Mouse (Mus musculus) midbrain, postnatal 0 days (tissue): ENCODE results near the gene Yrdc. TPM values are rescaled to one million over a fixed set of nuclear protein-coding genes. Genes with fewer than 3 reads are reported as not detected.

Experiments
- ATAC-seq: fragments of 200-750 bp; cut with Nextera tagmentation; 2 replicates; pipeline ENCODE4 v1.8.0; 2017; ENCODE audit warnings: moderate number of reproducible peaks, mild to moderate bottlenecking, moderate TSS enrichment, moderate library complexity; ENCODE audit not compliant: low FRiP score
- DNase-seq: peaks from one replicate; pipeline ENCODE4 v3.0.0-alpha.2; 2015; ENCODE audit warnings: low spot score
- H3K27ac ChIP-seq: fragments of 300-500 bp; sonication (generic); 2 replicates; pipeline ENCODE4 v1.5.1; 2014; ENCODE audit warnings: low read depth, mild to moderate bottlenecking, low read length, mixed read lengths
- H3K27me3 ChIP-seq: fragments of 300-500 bp; sonication (generic); 2 replicates; pipeline ENCODE4 v1.6.1; 2014; ENCODE audit warnings: low read length, control low read depth, mixed read lengths; ENCODE audit not compliant: insufficient read depth
- H3K36me3 ChIP-seq: fragments of 300-500 bp; sonication (generic); 2 replicates; pipeline ENCODE4 v1.6.1; 2014; ENCODE audit warnings: low read length, control low read depth, mixed read lengths; ENCODE audit not compliant: insufficient read depth
- H3K4me1 ChIP-seq: fragments of 300-500 bp; sonication (generic); 2 replicates; pipeline ENCODE4 v1.6.1; 2014; ENCODE audit warnings: mild to moderate bottlenecking, control low read depth, antibody characterized with exemption, low read length, mixed read lengths; ENCODE audit not compliant: insufficient read depth
- H3K4me2 ChIP-seq: fragments of 300-500 bp; sonication (generic); 2 replicates; pipeline ENCODE4 v1.6.1; 2014; ENCODE audit warnings: low read depth, mild to moderate bottlenecking, low read length, mixed read lengths; ENCODE audit not compliant: poor library complexity, severe bottlenecking
- H3K4me3 ChIP-seq: fragments of 300-500 bp; sonication (generic); 2 replicates; pipeline ENCODE4 v1.5.1; 2014; ENCODE audit warnings: low read depth, mild to moderate bottlenecking, low read length, moderate library complexity
- H3K9ac ChIP-seq: fragments of 300-500 bp; sonication (generic); replicated peaks from 2 replicates; pipeline ENCODE4 v1.6.1; 2014; ENCODE audit warnings: mild to moderate bottlenecking, low read length, moderate library complexity, mixed read lengths; ENCODE audit not compliant: poor library complexity, severe bottlenecking
- H3K9me3 ChIP-seq: fragments of 300-500 bp; sonication (generic); 2 replicates; pipeline ENCODE4 v1.6.1; 2016; ENCODE audit warnings: low read length, control low read depth
- CTCF ChIP-seq: IDR thresholded peaks from 2 replicates; pipeline ENCODE4 v1.5.1; 2016; ENCODE audit warnings: antibody characterized with exemption, mild to moderate bottlenecking
- WGBS: fragments of 180-500 bp; shearing (Covaris S2); extraction: QIAGEN DNeasy Blood & Tissue Kit; methylation state at CpG from one replicate; pipeline ENCODE4 v1.1.7; 2014; 5-methylcytosine and 5-hydroxymethylcytosine counted together
- polyA plus RNA-seq: library from polyadenylated mRNA; unstranded; fragments of >200 nt; fragmentation: Nextera tagmentation; extraction: Ambion mirVana; gene quantifications from 2 replicates; pipeline ENCODE4 v1.2.1, GENCODE M21; 2015
- total RNA-seq: library from RNA; depleted of rRNA; stranded (reverse); fragments of >200 nt; gene quantifications from 2 replicates; pipeline ENCODE4 v1.2.3, GENCODE M21; 2014

Yrdc gene
- total and polyA plus RNA-seq, 2 experiments from 2014 or later = 54.5 to 55.7 TPM

DNA sequence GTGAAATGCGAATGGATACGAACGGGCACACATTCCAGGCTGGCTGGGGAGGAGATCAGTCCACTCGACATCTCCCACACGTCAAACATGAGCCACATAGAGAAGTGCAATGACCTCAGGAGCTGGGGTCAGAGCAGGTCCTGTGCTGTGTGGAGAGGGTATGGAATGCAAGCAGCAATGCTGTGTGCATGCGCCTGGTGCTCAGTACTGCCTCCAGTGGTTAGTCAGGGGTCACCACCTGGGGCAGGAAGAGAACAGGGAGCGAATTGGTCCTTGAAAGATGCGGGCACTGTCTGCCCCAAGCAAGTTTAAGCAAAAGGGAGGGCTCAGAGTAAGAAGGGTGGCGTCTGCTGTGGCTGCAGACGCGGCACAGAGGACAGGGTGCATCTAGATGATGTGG lies 7.0 kb upstream of the Yrdc start:
- Histone ChIP-seq H3K4me1 (0 out of 2 replicates have a peak, but pooled peaks cover 2% of the 10 kb centered on the region), H3K4me3 (no peak overlapping the region), H3K27ac (no peak overlapping the region), H3K4me2 (no peak overlapping the region), H3K9me3 (no peaks in the 10 kb centered on the region), H3K9ac (no peak overlapping the region), H3K27me3 (no peaks in the 10 kb centered on the region), H3K36me3 (peaks cover 27% of the 10 kb centered on the region)
- peak; percentile 30 for DNase-seq
- peak; percentile 48; the same call in 1 of the 2 replicates for ATAC-seq
- TF ChIP-seq CTCF = peak; percentile 80
- whole genome bisulfite sequencing = 53% methylated on average over 11 of the region's 11 CpGs

GRCm38 (mm10) chr4:124847573-124847972 lies 2.9 kb upstream of the Yrdc start:
- Histone ChIP-seq H3K36me3 (peaks cover 12% of the 10 kb centered on the region), H3K9me3 (no peaks in the 10 kb centered on the region), H3K4me3 (no peak overlapping the region), H3K27me3 (no peaks in the 10 kb centered on the region), H3K4me1 (peaks cover 13% of the 10 kb centered on the region), H3K4me2 (no peak overlapping the region), H3K9ac (no peak overlapping the region), H3K27ac (no peak overlapping the region; the same call in 1 of the 2 replicates)
- peak; percentile 88 for TF ChIP-seq CTCF
- DNase-seq (peak; percentile 85), ATAC-seq (no peak)
- 4% methylated on average over 8 of the region's 8 CpGs for WGBS

GRCm38 (mm10) chr4:124849631-124850260 lies 733 bp upstream of the Yrdc start:
- Histone ChIP-seq H3K27me3 (no peaks in the 10 kb centered on the region), H3K36me3 (peaks cover 18% of the 10 kb centered on the region), H3K4me2 (peak overlapping the region; percentile 85), H3K9me3 (no peaks in the 10 kb centered on the region), H3K4me1 (peaks cover 13% of the 10 kb centered on the region), H3K27ac (peak overlapping the region; percentile 93), H3K9ac (peak overlapping the region; percentile 87), H3K4me3 (peak overlapping the region; percentile 92)
- TF ChIP-seq CTCF = no peak
- 2% methylated on average over 24 of the region's 24 CpGs for WGBS
- DNase-seq (peak; percentile 95), ATAC-seq (peak; percentile 58)

DNA sequence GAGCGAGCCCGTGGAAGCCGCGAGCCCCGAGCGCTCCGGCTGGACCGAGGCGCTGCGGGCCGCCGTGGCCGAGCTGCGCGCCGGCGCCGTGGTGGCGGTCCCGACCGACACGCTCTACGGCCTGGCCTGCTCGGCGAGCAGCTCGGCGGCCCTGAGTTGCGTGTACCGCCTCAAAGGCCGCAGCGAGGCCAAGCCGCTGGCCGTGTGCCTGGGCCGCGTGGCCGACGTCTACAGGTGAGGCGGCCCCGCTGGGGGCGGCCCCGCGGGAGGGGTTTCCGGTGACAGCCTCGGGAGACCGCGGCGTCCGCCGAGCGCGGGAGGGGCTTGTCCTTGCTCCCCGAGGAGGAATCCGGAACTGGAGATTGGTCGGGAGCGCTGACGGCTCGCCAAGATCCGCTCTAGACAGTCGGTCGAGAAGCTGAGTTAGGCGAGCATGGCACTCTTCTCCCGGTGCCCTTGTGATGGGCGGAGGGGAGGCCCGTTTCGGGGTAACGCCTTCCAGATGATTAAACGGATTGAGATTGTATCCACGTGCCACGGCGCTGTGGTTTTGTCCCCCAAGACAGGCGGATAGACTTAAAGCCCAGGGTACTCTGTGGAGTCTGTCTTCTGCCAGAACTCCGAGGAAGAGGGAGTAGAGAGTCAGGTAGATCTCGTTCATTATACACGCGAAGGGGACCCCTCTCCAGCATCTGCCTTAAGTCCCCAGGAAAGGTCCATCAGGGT lies 617 bp downstream of the Yrdc start, which contains the start of gene 1110065P20Rik:
1110065P20Rik (minus strand) TSS at position 264 of the 726 bp plus-strand sequence.
- peaks cover 28% of the 10 kb centered on the region for H3K36me3 ChIP-seq
- no peaks in the 10 kb centered on the region for H3K27me3 ChIP-seq
- H3K9ac ChIP-seq = peak within 1 kb of the TSS; percentile 87
- H3K4me1 ChIP-seq = peaks cover 13% of the 10 kb centered on the region
- peak within 1 kb of the TSS; percentile 85 for H3K4me2 ChIP-seq
- DNase-seq (peak; percentile 72), ATAC-seq (peak; percentile 36)
- H3K9me3 ChIP-seq = no peaks in the 10 kb centered on the region
- H3K27ac ChIP-seq = peak within 1 kb of the TSS; percentile 93
- H3K4me3 ChIP-seq = peak within 1 kb of the TSS; percentile 92
- under 1% methylated on average over 71 of the region's 75 CpGs for WGBS
- no peak for TF ChIP-seq CTCF

DNA sequence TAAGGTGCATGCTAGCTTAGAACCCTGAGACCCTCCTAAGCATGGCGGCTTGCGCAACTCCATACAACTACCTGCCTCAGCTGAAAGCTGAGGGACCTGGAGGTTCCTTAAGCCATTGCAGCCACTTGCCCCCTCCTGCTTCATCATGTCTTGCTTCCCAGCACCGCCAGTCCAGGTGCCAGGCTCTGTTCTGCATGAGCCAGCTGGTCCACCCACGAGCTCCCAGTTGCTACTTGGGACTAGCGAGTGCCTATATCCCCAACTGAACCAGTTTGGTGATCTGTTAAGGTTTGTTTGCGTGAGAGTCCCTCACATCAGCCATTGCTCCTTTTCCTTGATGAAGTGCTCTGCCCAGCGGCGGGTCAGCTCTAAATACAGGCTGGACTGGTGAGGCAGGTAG lies 5.8 kb downstream of the Yrdc start:
- H3K9ac ChIP-seq = no peak overlapping the region
- ATAC-seq (no peak), DNase-seq (no peak)
- no peaks in the 10 kb centered on the region for H3K27me3 ChIP-seq
- no peak overlapping the region for H3K4me3 ChIP-seq
- H3K9me3 ChIP-seq = no peaks in the 10 kb centered on the region
- H3K4me1 ChIP-seq = peaks cover 14% of the 10 kb centered on the region; the same call in 1 of the 2 replicates
- no peak for TF ChIP-seq CTCF
- peaks cover 54% of the 10 kb centered on the region for H3K36me3 ChIP-seq
- H3K27ac ChIP-seq = no peak overlapping the region
- H3K4me2 ChIP-seq = no peak overlapping the region
- WGBS = 97% methylated on average over 8 of the region's 8 CpGs

DNA sequence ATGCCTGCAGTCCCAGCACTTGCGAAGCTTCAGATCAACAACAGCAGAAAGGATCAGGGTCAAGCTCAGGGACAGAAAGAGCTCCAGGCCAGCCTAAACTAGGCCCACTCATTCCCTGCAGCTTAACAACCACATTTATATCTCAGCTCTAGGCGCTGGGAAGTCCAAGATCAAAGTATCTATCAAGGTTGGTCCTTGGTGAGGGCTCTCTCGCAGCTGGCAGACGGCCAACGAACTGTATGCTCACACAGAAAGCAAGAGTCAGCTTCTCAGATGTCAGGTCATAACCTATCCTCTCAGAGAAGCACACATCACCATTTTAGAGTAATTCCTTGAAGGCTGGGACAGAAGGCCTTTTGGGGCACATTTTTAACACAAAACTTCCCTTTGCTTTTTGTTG lies 7.9 kb downstream of the Yrdc start:
- Histone ChIP-seq H3K9ac (no peak overlapping the region), H3K36me3 (peaks cover 49% of the 10 kb centered on the region), H3K27me3 (no peaks in the 10 kb centered on the region), H3K4me1 (peaks cover 12% of the 10 kb centered on the region; the same call in 1 of the 2 replicates), H3K4me3 (no peak overlapping the region), H3K4me2 (no peak overlapping the region), H3K27ac (no peak overlapping the region), H3K9me3 (no peaks in the 10 kb centered on the region)
- no peak for TF ChIP-seq CTCF
- no peak for ATAC-seq
- no peak for DNase-seq
- 80% methylated on average over 5 of the region's 5 CpGs for WGBS
